Mouse (Mus musculus) megakaryocyte-erythroid progenitor cell, adult 5-6 weeks (primary cell): ENCODE results near the gene Bcl6b. TPM values are rescaled to one million over a fixed set of nuclear protein-coding genes. Genes with fewer than 3 reads are reported as not detected.

ENCODE experiments used
- ATAC-seq: replicated peaks from 2 replicates; pipeline ENCODE4 v1.8.0; 2016; ENCODE audit warnings: mild to moderate bottlenecking, inconsistent platforms; ENCODE audit not compliant: severe bottlenecking, poor library complexity, low FRiP score, low TSS enrichment
- total RNA-seq, 2 experiments: library from RNA; stranded (forward) in 1 of 2; stranded (reverse) in 1 of 2; fragments of 200-1000, 215-1000 nt in 1 of 2; fragments of >200 nt in 1 of 2; fragmentation: Nextera tagmentation in 1 of 2; gene quantifications; 2 replicates each; pipeline ENCODE4 v1.2.3; 2014 to 2017

Gene Bcl6b
- total RNA-seq (2014; fragmentation: Nextera tagmentation) = 0.28 and 0.62 TPM in 2 replicates
- total RNA-seq (2017) = not detected in 2 replicates

GRCm38 (mm10) chr11:70229260-70230010 is at the start of gene Bcl6b:
Gene Bcl6b (minus strand): TSS chr11:70229798.
- no peak for ATAC-seq

- ATAC-seq = no peak
Measured at GRCm38 (mm10) chr11:70278961-70279360, 49.4 kb upstream of the Bcl6b start.

- no peak for ATAC-seq
Measured at GRCm38 (mm10) chr11:70271641-70272040, 42.0 kb upstream of the Bcl6b start.

- no peak for ATAC-seq
Measured at GRCm38 (mm10) chr11:70266405-70266804, 36.8 kb upstream of the Bcl6b start.

- ATAC-seq = no peak
Measured at GRCm38 (mm10) chr11:70265819-70266218, 36.2 kb upstream of the Bcl6b start.

- ATAC-seq = no peak
Measured at GRCm38 (mm10) chr11:70265252-70265651, 35.7 kb upstream of the Bcl6b start.

- ATAC-seq = no peak
Measured at GRCm38 (mm10) chr11:70259035-70259434, 29.4 kb upstream of the Bcl6b start.

- no peak for ATAC-seq
Measured at GRCm38 (mm10) chr11:70254931-70255531, 25.4 kb upstream of the Bcl6b start, which contains the start of gene Alox12. Gene Alox12 (minus strand): TSS chr11:70255353.

- no peak for ATAC-seq
Measured at GRCm38 (mm10) chr11:70254337-70254736, 24.7 kb upstream of the Bcl6b start.

- no peak for ATAC-seq
Measured at GRCm38 (mm10) chr11:70251853-70252252, 22.3 kb upstream of the Bcl6b start.

- ATAC-seq = no peak
Measured at GRCm38 (mm10) chr11:70250150-70250549, 20.6 kb upstream of the Bcl6b start.

- ATAC-seq = peak; percentile 69; the same call in 1 of the 2 replicates
Measured at GRCm38 (mm10) chr11:70247136-70247845, 17.7 kb upstream of the Bcl6b start.

GRCm38 (mm10) chr11:70242591-70242990 is 13.0 kb upstream of the Bcl6b start:
- ATAC-seq = no peak

- peak; percentile 41 for ATAC-seq
Measured at GRCm38 (mm10) chr11:70239541-70240279, 10.1 kb upstream of the Bcl6b start, which contains the start of the genes Gm21988 and Rnasek. Gene Gm21988 (minus strand): TSS chr11:70239830. Gene Rnasek (minus strand): TSS chr11:70239842.

GRCm38 (mm10) chr11:70238591-70239440 is 9.2 kb upstream of the Bcl6b start:
- ATAC-seq = no peak

GRCm38 (mm10) chr11:70237457-70238167 is 8.0 kb upstream of the Bcl6b start, which contains the start of gene 0610010K14Rik:
Gene 0610010K14Rik (minus strand): TSS chr11:70237914.
- ATAC-seq = peak; percentile 89

GRCm38 (mm10) chr11:70236717-70237116 is 7.1 kb upstream of the Bcl6b start:
- no peak for ATAC-seq
